Mouse (Mus musculus) ZHBTc4 (cell line): Measurements from ENCODE around the gene Gale.
A peak's percentile ranks its signal among the peaks of the same experiment; 100 is the strongest.

ENCODE experiments used
- DNase-seq: peaks from one replicate; pipeline ENCODE4 v3.0.0-alpha.2; 2011; ENCODE audit warnings: low read depth, low spot score

Gene Gale

DNA sequence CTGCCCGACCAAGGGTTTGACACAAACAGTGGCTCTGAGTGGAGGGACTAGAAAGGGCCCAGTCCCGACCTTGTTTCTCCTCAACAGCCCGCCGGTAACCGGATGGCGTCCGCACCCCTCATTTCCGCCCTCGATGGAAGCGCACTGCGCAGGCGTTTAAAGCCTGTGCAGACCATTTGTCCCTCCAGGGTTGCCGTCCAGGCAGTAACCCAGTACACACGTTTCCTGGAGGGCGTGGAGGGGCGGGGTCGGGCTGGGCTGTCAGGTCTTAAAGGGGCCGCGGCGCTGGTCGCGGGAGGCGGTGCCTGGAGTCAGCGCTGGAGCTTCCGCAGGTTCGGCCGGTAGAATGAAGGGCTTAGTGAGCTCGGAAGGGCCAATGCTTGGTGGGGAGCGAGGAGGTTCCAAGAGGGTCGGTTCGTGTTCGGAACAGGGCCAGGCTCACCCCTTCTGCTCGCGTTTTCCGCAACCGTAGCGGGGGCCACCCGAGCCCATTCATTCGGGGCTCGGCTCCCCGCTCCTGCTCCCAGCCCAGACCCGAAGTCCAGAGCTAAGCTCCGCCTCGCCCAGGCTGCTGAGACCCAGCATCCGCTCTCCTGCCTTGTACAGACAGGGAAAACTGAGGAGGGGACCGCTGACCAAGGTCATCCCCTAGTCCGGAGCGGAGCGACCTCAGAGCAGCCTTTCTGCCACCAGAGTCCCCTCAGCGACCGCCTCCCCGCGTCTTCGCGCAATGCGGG is at the start of gene Gale:
TSS of gene Gale (plus strand) at position 271 of the 737 bp plus-strand sequence.
- peak; percentile 100 for DNase-seq

DNA sequence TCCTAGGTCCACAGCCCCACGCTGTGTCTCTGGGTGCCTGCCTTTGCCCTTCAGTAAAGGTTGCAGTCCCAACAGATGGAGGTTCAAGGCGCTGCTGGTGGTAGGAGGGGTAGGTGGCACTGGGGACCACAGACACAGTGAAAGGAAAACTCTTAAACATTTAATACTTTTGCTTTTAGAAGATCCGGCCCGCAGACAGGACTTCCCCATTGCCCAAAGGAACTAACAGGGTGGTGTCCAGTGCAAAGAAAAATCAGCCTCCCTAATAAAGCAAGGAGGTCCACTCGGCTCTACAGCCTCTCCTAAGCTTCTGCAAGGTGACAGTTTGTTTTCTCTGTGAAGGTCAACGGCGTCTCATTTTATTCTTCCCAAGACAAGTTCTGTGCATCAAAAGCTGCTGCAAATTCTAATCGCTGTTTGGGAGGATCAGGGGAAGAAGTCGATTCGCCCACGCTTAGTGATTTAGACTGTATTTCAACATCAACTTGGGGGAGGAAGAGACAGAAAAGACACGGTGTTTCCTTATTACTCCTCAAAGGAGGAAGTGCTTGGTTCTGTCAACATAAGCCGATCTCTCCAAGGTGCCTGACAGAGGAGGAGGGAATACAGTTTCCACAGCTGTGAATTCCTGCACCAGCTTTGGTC is 44.8 kb upstream of the Gale start:
- no peak for DNase-seq

DNA sequence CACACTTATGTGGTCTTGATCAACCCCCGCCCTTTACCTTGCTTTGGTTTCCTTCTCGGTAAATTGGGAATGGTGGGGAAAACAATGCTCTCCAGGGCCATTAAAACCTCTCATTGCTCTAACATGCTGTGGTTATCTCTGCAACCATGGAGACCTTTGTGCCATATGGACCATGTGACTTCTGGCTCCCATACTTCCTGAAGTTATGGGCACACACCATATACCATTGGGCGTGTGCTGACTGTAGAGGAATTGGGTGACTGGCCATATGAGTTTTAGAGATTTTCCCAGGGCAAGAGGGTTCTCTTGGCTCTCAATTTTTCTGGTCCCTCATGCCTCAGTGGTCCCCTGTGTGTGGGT is 44.3 kb upstream of the Gale start:
- DNase-seq, result no peak

- DNase-seq, result peak; percentile 99
Observed at GRCm38 (mm10) chr4:135920304-135921241, 43.0 kb upstream of the Gale start, which contains the start of gene Fuca1. Gene Fuca1, plus strand, starts transcription at chr4:135920735.

- DNase-seq, result no peak
Observed at GRCm38 (mm10) chr4:135921257-135922120, 42.0 kb upstream of the Gale start.

DNA sequence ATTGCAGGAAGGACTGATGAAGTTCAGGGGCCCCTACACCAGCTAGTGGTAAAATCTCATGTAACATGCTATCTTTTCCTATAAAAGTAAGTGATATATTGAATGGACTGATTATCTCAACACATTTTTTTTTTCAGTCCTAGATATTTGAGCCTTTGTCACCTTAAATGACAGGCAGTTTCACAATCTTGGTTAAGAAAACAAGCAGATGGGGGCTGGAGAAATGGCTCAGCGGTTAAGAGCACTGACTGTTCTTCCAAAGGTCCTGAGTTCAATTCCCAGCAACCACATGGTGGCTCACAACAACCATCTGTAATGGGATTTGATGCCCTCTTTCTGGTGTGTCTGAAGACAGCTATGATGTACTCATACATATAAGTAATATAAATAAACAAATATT is 41.3 kb upstream of the Gale start:
- DNase-seq, result no peak

- no peak for DNase-seq
Observed at GRCm38 (mm10) chr4:135924418-135924817, 39.1 kb upstream of the Gale start.

GRCm38 (mm10) chr4:135925341-135925740 is 38.2 kb upstream of the Gale start:
- no peak for DNase-seq

DNA sequence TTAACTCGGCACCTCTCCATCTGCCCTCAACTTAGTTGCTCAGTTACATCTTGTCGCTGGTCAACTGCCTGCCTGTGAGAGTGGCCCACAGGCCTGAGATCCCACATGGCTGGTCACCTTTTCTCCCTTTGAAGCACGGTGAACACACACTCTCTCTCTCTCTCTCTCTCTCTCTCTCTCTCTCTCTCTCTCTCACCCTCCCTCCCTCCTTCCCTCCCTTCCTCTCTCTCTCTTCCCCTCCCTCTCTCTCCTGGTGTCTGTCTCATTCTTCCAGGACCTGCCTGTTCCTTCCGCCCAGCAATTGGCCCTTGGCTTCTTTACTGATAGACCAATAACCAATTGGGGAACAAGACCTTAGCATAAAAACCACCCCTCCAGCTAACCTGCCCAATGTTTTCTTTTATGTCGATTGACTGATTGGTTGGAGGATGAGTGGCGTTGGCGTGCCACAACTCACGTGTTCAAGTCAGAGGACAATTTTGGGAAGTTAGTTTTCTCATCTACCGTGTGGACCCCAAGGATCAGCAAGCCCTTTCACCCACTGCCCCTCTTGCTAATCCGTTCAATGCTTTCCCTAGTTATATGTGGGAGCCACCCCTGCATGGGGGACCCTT is 37.2 kb upstream of the Gale start:
- peak; percentile 40 for DNase-seq

GRCm38 (mm10) chr4:135926861-135927260 is 36.7 kb upstream of the Gale start:
- DNase-seq, result peak; percentile 58

DNA sequence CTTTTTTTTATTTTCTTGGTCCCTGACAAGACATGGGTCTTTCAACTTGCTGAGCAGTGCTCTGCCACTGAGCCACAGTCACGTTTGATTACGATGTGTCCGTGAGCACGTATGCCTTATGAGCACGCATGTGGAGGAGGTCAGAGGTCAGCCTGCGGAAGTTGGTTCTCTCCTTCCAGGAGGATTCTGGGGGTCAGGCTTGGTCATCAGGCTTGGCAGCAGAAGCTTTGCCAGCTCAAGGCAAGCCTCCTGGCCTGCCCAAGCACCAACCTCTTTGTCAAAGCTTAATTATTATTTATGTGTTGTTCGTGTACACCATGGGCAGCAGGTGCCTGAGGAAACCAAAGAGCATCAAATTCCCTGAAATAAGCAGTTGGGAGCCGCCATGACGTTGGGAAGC is 35.2 kb upstream of the Gale start:
- no peak for DNase-seq

DNA sequence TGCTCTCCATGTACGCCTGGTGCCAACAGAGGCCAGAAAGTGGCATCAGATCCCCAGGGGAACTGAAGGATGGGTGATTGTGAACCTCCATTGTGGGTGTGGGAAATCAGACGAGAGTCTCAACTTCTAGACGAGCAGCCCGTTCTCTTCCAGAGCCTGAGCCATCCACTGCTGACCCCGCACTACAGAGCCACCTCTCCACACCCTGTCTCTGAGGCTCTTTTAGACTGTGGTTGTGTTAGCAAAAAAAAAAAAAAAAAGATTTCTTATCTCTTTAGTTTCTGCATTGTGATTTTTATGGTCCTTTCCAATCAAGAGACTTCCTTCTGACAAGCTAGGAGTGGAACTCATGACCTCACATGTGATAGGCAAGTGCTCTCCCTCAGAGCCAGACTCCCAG is 34.1 kb upstream of the Gale start:
- no peak for DNase-seq

DNA sequence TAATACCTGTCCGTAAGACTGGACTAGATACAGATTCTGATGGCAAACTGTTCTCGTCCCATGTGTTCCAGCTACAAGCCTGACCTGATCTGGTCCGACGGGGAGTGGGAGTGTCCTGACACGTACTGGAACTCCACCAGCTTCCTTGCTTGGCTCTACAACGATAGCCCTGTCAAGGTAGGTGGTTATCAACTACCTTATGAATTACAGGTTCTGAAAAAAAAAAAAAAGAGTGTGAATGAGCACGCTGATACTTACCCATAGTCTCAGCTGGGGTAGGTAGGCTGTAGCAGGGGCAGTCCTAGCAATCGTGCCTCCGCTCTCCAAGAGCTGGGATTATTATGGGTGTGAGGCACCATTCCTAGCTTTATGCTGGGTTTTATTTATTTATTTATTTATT is 33.7 kb upstream of the Gale start:
- no peak for DNase-seq

- DNase-seq, result no peak
Observed at GRCm38 (mm10) chr4:135930239-135930638, 33.3 kb upstream of the Gale start.

DNA sequence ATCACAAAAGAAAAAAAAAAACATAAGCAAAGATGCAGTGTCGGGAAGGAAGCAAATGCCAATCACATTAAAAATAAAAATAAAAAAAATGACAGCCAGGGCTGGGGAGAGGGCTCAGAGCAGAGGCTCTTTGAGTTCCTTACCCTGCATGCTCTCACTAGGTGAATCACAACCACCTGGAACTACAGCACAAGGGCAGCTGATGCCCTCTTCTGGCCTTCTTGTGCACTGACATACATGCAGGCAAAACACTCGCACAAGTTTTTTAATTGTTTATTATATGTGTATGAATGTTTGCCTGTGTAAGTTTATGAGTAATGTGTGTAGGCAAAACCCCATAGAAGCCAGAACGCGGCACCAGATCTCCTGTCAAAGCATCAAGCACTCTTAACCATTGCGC is 31.7 kb upstream of the Gale start:
- DNase-seq, result peak; percentile 51

DNA sequence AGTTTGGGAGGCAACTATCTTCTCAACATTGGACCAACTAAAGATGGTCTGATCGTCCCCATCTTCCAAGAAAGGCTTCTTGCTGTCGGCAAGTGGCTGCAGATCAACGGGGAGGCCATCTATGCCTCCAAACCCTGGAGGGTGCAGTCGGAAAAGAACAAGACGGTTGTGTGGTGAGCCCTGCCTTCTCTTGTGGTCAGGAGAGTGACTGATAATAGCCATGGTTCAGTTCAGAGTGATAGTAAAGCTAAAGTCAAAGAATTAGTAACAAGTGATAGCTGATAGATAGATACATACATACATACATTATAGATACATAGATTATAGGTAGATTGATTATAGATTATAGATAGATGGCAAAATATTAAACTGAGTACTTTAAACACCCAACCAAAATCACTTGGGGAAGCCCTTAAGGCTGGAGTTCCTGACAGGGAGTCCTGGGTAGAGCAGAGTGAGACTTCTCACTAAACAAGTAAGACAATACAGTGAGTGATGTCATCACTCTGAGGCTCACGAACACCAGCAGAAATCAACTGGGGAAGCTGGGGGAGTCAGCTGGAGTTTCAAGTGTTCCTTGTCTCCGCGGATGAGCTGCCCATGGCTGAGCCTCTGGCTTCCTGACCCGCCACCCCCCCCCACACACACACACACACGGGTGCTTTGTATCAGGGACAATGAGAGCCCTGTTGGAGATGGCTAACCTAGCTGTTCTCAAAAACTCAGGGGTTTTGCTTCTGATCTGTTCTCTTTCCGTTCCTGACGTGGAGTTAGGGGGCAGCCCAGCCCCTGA is 28.6 kb upstream of the Gale start:
- no peak for DNase-seq

DNA sequence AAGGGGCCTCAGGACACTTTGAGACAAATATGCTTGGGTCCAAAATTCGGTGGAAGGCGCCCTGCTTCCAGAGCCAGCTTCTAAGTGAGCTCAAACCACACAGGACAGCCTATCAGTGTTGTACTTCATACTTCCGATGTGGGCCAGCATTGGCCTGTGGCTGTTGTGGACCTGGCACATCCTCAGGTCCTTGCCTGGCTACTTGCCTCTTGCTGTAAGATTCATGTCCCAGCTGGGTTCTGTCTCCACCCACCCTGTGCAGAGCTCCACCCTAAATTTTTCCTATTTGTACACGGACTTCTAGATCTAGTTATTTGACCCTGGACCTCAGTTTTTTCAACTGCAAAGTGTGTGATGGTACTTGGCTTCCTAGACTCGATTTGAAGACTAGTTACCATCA is 28.0 kb upstream of the Gale start:
- DNase-seq, result no peak

DNA sequence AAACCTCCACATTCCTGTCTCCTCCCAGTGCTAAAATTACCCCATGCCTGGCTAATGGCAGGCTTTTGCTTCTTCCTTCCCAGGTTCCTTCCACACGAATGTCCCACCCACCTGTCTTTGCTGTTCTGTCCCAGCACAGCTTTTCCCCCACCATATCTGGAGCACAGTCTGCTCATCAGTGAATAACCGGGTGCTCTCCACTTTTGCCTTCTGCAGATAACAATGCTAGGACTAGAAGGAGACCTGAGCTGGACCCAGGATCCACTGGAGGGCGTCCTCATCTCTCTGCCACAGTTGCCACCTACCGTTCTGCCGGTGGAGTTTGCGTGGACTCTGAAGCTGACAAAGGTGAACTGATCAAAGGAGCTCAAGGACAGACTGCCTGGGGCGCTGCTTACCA is 24.7 kb upstream of the Gale start:
- peak; percentile 66 for DNase-seq

DNA sequence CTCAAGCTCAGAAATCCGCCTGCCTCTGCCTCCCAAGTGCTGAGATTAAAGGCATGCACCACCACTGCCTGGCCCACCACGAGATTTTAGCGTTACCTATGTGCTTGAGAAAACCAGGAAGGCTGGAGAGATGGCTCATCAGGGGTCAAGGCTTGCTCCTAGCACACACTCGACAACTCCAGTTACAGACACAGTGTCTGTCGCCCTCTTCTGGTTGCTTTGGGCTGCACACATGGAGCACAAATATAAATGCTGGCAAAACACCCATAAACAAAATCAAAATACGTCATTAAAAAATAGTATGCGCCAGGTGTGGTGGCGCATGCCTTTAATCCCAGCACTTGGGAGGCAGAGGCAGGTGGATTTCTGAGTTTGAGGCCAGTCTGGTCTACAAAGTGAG is 22.5 kb upstream of the Gale start:
- peak; percentile 79 for DNase-seq

- DNase-seq, result no peak
Observed at GRCm38 (mm10) chr4:135942193-135942592, 21.3 kb upstream of the Gale start.
